Mouse (Mus musculus) heart, embryonic 12.5 days (tissue): ENCODE results near the gene Aldoc. TPM values are rescaled to one million over a fixed set of nuclear protein-coding genes. Genes with fewer than 3 reads are reported as not detected.

Experiments used
- ATAC-seq: fragments of 200-750 bp; cut with Nextera tagmentation; 2 replicates; pipeline ENCODE4 v1.8.0; 2017; ENCODE audit warnings: moderate TSS enrichment, moderate library complexity; ENCODE audit not compliant: insufficient number of reproducible peaks, low FRiP score
- H3K27ac ChIP-seq: fragments of 300-500 bp; sonication (generic); 2 replicates; pipeline ENCODE4 v1.5.1; 2016; ENCODE audit warnings: mild to moderate bottlenecking, moderate library complexity; ENCODE audit not compliant: poor library complexity, severe bottlenecking
- H3K27me3 ChIP-seq: fragments of 300-500 bp; sonication (generic); replicated peaks from 2 replicates; pipeline ENCODE4 v1.6.1; 2016; ENCODE audit warnings: mild to moderate bottlenecking, moderate library complexity
- H3K36me3 ChIP-seq: fragments of 300-500 bp; sonication (generic); 2 replicates; pipeline ENCODE4 v1.6.1; 2016; ENCODE audit warnings: mild to moderate bottlenecking, moderate library complexity
- H3K4me1 ChIP-seq: fragments of 300-500 bp; sonication (generic); replicated peaks from 2 replicates; pipeline ENCODE4 v1.6.1; 2016; ENCODE audit warnings: mild to moderate bottlenecking
- H3K4me2 ChIP-seq: fragments of 300-500 bp; sonication (generic); 2 replicates; pipeline ENCODE4 v1.6.1; 2016; ENCODE audit warnings: mild to moderate bottlenecking, moderate library complexity
- H3K4me3 ChIP-seq: fragments of 300-500 bp; sonication (generic); 2 replicates; pipeline ENCODE4 v1.5.1; 2016; ENCODE audit warnings: mild to moderate bottlenecking
- H3K9ac ChIP-seq: fragments of 300-500 bp; sonication (generic); 2 replicates; pipeline ENCODE4 v1.6.1; 2016; ENCODE audit warnings: mild to moderate bottlenecking, moderate library complexity
- H3K9me3 ChIP-seq: fragments of 300-500 bp; sonication (generic); replicated peaks from 2 replicates; pipeline ENCODE4 v1.6.1; 2016; ENCODE audit warnings: mild to moderate bottlenecking, moderate library complexity
- WGBS: fragments of 180-500 bp; shearing (Covaris S2); methylation state at CpG from one replicate; pipeline ENCODE4 v1.1.7; 2016; 5-methylcytosine and 5-hydroxymethylcytosine counted together
- polyA plus RNA-seq: library from polyadenylated mRNA; unstranded; fragments of >200 nt; fragmentation: Nextera tagmentation; extraction: Ambion mirVana; gene quantifications from 2 replicates; pipeline ENCODE4 v1.2.1, GENCODE M21; 2016

Aldoc gene
- polyA plus RNA-seq, 1 experiment from 2014 or later, result 12.6 TPM

DNA sequence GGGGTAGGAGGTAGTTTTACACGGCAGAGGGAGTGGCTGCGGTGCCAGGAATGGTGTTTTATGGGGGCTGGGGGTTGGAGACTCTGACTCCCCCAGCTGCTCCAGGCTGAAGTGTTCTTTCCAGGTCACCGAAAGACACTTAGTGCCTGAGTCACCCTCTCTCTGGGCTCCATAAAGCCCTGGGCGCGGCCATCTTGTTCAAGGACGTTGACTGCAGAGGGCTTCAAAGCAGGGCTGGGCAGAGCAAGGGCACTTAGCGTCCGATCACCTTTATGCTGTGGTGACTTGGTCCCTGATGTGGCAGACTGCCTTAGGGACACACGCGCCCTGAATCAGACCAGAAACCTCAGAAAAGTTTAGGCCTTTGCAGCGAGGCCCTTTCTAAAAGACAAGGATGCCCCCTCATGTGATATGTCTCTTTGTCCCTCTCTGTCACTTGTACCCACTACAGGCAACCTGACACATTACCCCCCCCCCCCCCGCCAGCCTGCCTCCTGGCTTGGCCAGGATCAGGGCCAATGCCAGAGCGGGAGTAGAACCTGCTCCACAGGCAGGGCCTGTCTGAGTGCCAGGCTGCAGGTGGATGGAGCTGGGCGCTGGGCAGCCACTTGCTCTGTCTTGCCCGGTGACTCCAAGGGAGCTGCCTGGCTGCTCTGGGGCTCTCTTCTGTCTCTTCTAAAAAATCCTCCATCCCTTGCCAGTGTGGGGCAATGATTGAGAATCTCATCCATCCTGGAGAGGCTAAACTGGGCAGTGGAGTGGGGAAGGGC is 44.9 kb downstream of the Aldoc start:
- ATAC-seq, result no peak
- Histone ChIP-seq H3K4me1 (no peaks in the 10 kb centered on the region), H3K9ac (no peak overlapping the region), H3K9me3 (no peaks in the 10 kb centered on the region), H3K36me3 (no peaks in the 10 kb centered on the region), H3K27me3 (0 out of 2 replicates have a peak, but pooled peaks cover 20% of the 10 kb centered on the region), H3K4me3 (no peak overlapping the region), H3K4me2 (no peak overlapping the region), H3K27ac (no peak overlapping the region)
- 86% methylated on average over 15 of the region's 15 CpGs for WGBS

DNA sequence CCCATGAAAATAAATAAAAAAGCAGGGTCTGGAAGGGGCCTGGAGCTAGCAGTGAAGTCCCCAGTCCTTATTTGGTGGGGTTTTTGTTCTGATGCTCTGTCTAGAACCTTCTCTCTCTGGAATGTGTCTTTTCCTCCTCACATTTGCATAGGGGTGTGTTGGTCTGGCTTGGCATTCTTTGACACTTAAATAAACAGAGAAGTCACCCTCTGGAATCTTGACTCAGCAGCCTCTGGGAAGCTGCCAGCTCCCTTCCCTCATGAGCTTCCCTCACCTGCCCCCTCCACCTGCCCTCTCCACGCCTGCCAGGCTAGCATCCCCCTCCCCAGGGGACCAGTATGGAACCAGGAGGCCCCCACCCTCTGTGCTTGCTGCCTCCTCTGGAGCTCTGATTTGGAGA is 47.6 kb downstream of the Aldoc start:
- no peaks in the 10 kb centered on the region for H3K4me1 ChIP-seq
- no peaks in the 10 kb centered on the region for H3K9me3 ChIP-seq
- no peak for ATAC-seq
- no peak overlapping the region for H3K9ac ChIP-seq
- H3K4me3 ChIP-seq, result no peak overlapping the region
- 0 out of 2 replicates have a peak, but pooled peaks cover 8% of the 10 kb centered on the region for H3K27me3 ChIP-seq
- H3K36me3 ChIP-seq, result no peaks in the 10 kb centered on the region
- no peak overlapping the region for H3K27ac ChIP-seq
- WGBS, result 50% methylated on average over 1 of the region's 1 CpGs
- no peak overlapping the region for H3K4me2 ChIP-seq

DNA sequence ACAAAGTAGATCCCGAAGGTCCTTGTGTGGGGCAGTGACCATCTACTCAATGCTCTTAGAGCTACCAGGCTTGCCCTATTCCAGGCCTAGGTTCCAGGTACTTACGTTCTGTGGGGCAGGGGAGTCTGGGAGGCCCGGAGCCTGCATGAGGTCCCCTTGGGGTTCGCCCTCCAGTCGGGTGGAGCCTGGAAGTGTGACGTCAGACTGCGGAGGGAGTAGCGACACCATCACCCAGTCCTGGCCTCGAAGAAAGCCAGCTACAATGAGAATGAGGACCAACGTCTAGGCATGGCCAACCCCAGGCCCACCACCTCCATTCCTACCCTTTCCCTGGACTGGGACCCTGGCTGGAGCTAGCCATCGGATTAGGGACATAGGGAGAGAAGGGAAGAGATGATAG is 48.9 kb downstream of the Aldoc start:
- Histone ChIP-seq H3K27me3 (0 out of 2 replicates have a peak, but pooled peaks cover 5% of the 10 kb centered on the region), H3K9me3 (no peaks in the 10 kb centered on the region), H3K9ac (no peak overlapping the region), H3K4me1 (no peaks in the 10 kb centered on the region), H3K4me3 (no peak overlapping the region), H3K27ac (no peak overlapping the region), H3K36me3 (no peaks in the 10 kb centered on the region), H3K4me2 (no peak overlapping the region)
- 84% methylated on average over 11 of the region's 11 CpGs for WGBS
- ATAC-seq, result no peak

DNA sequence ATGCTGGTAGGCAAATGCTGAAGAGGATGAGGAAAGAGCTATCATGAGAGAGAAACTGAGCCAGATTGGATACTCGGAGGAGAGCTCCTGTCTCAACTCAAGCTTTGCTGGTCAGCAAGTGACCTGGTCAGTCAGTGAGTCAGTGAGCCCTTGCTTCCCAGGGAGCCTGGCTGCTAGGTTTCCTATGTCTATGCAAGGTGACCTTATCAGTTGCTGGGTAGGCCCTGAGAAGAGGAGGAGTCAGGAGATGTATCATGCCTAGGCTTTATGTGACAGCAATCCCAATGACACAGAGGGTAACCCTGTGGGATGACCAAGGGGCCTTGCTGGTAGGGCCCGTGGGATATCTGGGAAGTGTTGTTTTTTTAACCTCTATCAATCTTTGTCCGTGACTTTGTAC is 49.4 kb downstream of the Aldoc start:
- no peak for ATAC-seq
- 63% methylated on average over 3 of the region's 3 CpGs for WGBS
- no peaks in the 10 kb centered on the region for H3K4me1 ChIP-seq

DNA sequence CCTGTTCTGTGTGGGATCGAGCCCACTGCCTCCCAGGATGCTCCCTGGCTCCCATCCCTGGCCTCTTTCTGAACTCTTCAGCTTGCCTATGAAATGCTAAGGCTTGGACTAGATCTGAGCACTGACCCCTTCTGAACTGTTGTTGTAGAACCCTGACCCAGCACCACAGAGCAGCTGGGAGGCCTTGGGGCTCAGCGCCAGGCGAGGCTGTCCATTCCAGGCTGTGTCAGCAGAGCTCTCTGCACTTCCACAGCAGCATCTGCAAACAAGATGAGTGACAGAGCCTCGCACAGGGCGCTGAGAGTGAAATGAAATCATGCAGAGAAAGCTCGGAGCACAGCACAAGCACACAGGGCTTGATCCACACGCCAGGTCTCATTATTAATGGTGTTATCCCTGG is 49.8 kb downstream of the Aldoc start:
- ATAC-seq, result no peak
- Histone ChIP-seq H3K36me3 (no peaks in the 10 kb centered on the region), H3K4me1 (no peaks in the 10 kb centered on the region), H3K4me2 (no peak overlapping the region), H3K9ac (0 out of 2 replicates have a peak overlapping the region, but pooled peaks have one; percentile 12), H3K9me3 (no peaks in the 10 kb centered on the region), H3K4me3 (no peak overlapping the region), H3K27ac (no peak overlapping the region), H3K27me3 (peaks cover 11% of the 10 kb centered on the region)
- 57% methylated on average over 7 of the region's 7 CpGs for WGBS

More for the DNA sequence above, 49.4 kb downstream of the Aldoc start:
- Histone ChIP-seq H3K36me3 (no peaks in the 10 kb centered on the region), H3K27ac (no peak overlapping the region), H3K4me3 (no peak overlapping the region), H3K9me3 (no peaks in the 10 kb centered on the region), H3K9ac (no peak overlapping the region), H3K4me2 (no peak overlapping the region), H3K27me3 (peaks cover 7% of the 10 kb centered on the region; the same call in 1 of the 2 replicates)

DNA sequence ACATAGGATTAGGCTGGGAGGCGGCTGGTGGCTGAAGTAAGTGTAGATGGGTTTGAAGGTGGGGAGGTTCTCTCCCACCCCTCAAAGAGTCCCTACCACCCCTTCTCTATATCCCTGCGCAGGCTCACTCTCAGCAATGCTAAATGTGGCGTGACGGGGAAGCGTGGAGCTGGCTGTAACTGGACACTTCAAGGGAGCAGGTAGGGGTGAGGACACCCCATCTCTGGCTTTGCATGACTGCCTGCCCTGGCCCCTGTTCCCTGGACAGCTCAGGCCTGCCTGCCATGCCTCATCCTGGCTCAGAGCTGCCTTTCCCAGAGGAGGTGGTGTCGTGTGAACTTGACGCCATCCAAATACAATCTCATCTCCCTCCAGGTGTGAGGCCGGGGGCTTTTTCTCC is 51.4 kb downstream of the Aldoc start:
- Histone ChIP-seq H3K9ac (no peak overlapping the region), H3K9me3 (no peaks in the 10 kb centered on the region)

More for the DNA sequence above, 51.4 kb downstream of the Aldoc start:
- no peak overlapping the region for H3K27ac ChIP-seq
- no peaks in the 10 kb centered on the region for H3K4me1 ChIP-seq
- peaks cover 19% of the 10 kb centered on the region for H3K27me3 ChIP-seq
- 69% methylated on average over 8 of the region's 8 CpGs for WGBS
- no peak for ATAC-seq
- H3K36me3 ChIP-seq, result no peaks in the 10 kb centered on the region
- no peak overlapping the region for H3K4me2 ChIP-seq
- H3K4me3 ChIP-seq, result no peak overlapping the region

Other genes starting within 250 kb of the Aldoc start
- gene Eral1, start 242.6 kb upstream of the Aldoc start, polyA plus RNA-seq, result 22.6 and 23.7 TPM in 2 replicates
- 22.6 and 23.3 TPM in 2 replicates for gene Fam222b, start 228.3 kb upstream of the Aldoc start, polyA plus RNA-seq
- 51.8 and 52.5 TPM in 2 replicates for gene Traf4, start 157.4 kb upstream of the Aldoc start, polyA plus RNA-seq
- gene Nek8, start 146.3 kb upstream of the Aldoc start, polyA plus RNA-seq, result 12.1 and 16.5 TPM in 2 replicates
- gene Tlcd1, start 146.3 kb upstream of the Aldoc start, polyA plus RNA-seq, result 11.7 and 14.2 TPM in 2 replicates
- gene Rpl23a, start 139.4 kb upstream of the Aldoc start, polyA plus RNA-seq, result 847 and 859 TPM in 2 replicates
- gene Rab34, start 134.5 kb upstream of the Aldoc start, polyA plus RNA-seq, result 53.3 and 54.6 TPM in 2 replicates
- gene Proca1, start 129.6 kb upstream of the Aldoc start, polyA plus RNA-seq, result 3.1 and 3.2 TPM in 2 replicates
- 47.5 and 50.1 TPM in 2 replicates for gene Sdf2, start 77.2 kb upstream of the Aldoc start, polyA plus RNA-seq
- gene Supt6, start 77.0 kb upstream of the Aldoc start, polyA plus RNA-seq, result 26.1 and 28.5 TPM in 2 replicates
- gene 2610507B11Rik, start 61.2 kb upstream of the Aldoc start, polyA plus RNA-seq, result 83.1 and 91.0 TPM in 2 replicates
- 0.54 TPM in 1 of 2 replicates, not detected in the other for gene BC030499, start 32.1 kb upstream of the Aldoc start, polyA plus RNA-seq
- gene Spag5, start 21.4 kb upstream of the Aldoc start, polyA plus RNA-seq, result 27.2 and 34.0 TPM in 2 replicates
- gene Pigs, start 5.4 kb downstream of the Aldoc start, polyA plus RNA-seq, result 71.4 and 75.6 TPM in 2 replicates
- 45.6 and 47.7 TPM in 2 replicates for gene Unc119, start 20.5 kb downstream of the Aldoc start, polyA plus RNA-seq
- gene Foxn1, start 63.6 kb downstream of the Aldoc start, polyA plus RNA-seq, result not detected in 2 replicates
- not detected in 2 replicates for gene Slc13a2, start 99.2 kb downstream of the Aldoc start, polyA plus RNA-seq
- 6.0 and 7.3 TPM in 2 replicates for gene Slc46a1, start 142.7 kb downstream of the Aldoc start, polyA plus RNA-seq
- gene Sarm1, start 174.8 kb downstream of the Aldoc start, polyA plus RNA-seq, result 0.31 and 0.40 TPM in 2 replicates
- gene Vtn, start 176.1 kb downstream of the Aldoc start, polyA plus RNA-seq, result 0.45 and 3.6 TPM in 2 replicates
- gene Sebox, start 180.5 kb downstream of the Aldoc start, polyA plus RNA-seq, result not detected in 2 replicates
- gene Tmem199, start 189.2 kb downstream of the Aldoc start, polyA plus RNA-seq, result 49.6 and 49.9 TPM in 2 replicates
- 146 TPM in 2 replicates for gene Poldip2, start 189.2 kb downstream of the Aldoc start, polyA plus RNA-seq
- 80.1 and 83.8 TPM in 2 replicates for gene Tnfaip1, start 213.4 kb downstream of the Aldoc start, polyA plus RNA-seq
- 96.2 and 104 TPM in 2 replicates for gene Ift20, start 213.4 kb downstream of the Aldoc start, polyA plus RNA-seq
- gene Tmem97, start 227.8 kb downstream of the Aldoc start, polyA plus RNA-seq, result 58.4 and 65.9 TPM in 2 replicates